Mouse (Mus musculus) MEL (cell line): ENCODE results near the gene Gm1043.

Experiments used
- CTCF ChIP-seq, 3 experiments: IDR thresholded peaks in 2 of 3; conservative IDR thresholded peaks in 1 of 3; 2 replicates each; pipeline ENCODE4 v1.5.1; 2011 to 2012; ENCODE audit warnings: low read length in 3 of 3, low read depth in 2 of 3, mild to moderate bottlenecking in 2 of 3, improper control_type of control experiment in 1 of 3, inconsistent platforms in 1 of 3, mixed read lengths in 1 of 3, moderate library complexity in 1 of 3; ENCODE audit not compliant: control insufficient read depth in 1 of 3, insufficient read depth in 1 of 3, poor library complexity in 1 of 3, severe bottlenecking in 1 of 3
- POLR2A ChIP-seq, 2 experiments: IDR thresholded peaks; 2 replicates each; pipeline ENCODE4 v1.6.1; 2011 to 2012; ENCODE audit warnings: low read length in 2 of 2, mild to moderate bottlenecking in 2 of 2, control low read depth in 1 of 2, improper control_type of control experiment in 1 of 2, low read depth in 1 of 2, moderate library complexity in 1 of 2; ENCODE audit not compliant: control insufficient read depth in 1 of 2, insufficient read depth in 1 of 2, poor library complexity in 1 of 2
- POLR2AphosphoS2 ChIP-seq: IDR thresholded peaks from 2 replicates; pipeline ENCODE4 v1.6.1; 2011; ENCODE audit warnings: low read length, improper control_type of control experiment

DNA sequence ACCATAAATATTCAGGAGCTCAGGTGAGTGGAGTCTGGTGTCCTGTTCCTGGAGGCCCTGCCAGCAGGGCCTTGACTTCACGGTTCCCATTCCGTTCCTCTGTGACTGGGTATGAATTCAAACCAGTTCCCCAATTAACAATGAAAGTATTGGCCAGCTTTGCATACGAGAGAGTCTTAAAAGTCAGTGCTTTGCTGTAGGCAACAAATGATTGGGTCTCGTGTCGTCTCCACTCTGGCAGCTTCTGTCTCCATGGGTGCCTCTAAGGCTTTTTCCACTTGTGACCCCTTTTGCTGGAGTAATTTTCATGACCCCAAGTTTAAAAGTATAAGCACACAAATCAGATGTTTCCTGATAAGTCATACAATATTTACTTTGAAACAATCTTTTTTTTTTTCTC is 4.6 kb upstream of the Gm1043 start:
- TF ChIP-seq POLR2A (IDR thresholded peaks at IDR 0.05; ENCODE audit: control insufficient read depth in 1 of 2, insufficient read depth in 1 of 2, low read depth in 1 of 2, low read length in 2 of 2, poor library complexity in 1 of 2) (no peak), CTCF (IDR thresholded peaks at IDR 0.05 in 2 of 3, conservative IDR thresholded peaks at IDR 0.05 in 1 of 3; ENCODE audit: control insufficient read depth in 1 of 3, insufficient read depth in 1 of 3, low read depth in 2 of 3, low read length in 3 of 3, poor library complexity in 1 of 3, severe bottlenecking in 1 of 3) (no peak), POLR2AphosphoS2 (no peak)
